Comparison of ENCODE assay signal across 39 mouse cellular contexts in genomic region chr11:87859273-87859672, GRCm38 (mm10). TPM values are rescaled to one million over a fixed set of nuclear protein-coding genes. Genes with fewer than 3 reads are reported as not detected.
"Had no signal": no experiment of that assay in that cellular context is flagged by ENCODE, and none has a peak within 500 bp of the region (broad histone marks: within the 10 kb centered on the region; RNA-seq: fewer than 3 reads in every experiment).

No protein-coding gene starts in this region.

- DNase-seq: cerebellum, adult 18-20 months; cerebellum, adult 2 months; cerebellum, adult 8-10 months; cerebellum, adult 9-10 months; cerebellum, adult 9-11 months; cerebellum, postnatal 10 days; cerebellum, postnatal 14 days; cerebellum, postnatal 25 days; cerebellum, postnatal 36 days; embryo, embryonic 11 days; forebrain, postnatal 0 days; gastrocnemius, adult 2 months; gastrocnemius, postnatal 10 days; gastrocnemius, postnatal 14 days; gastrocnemius, postnatal 25 days; gastrocnemius, postnatal 36 days; heart, adult 11 months; heart, adult 18-20 months; heart, adult 2 months had no signal

- H3K27me3 ChIP-seq: embryonic facial prominence, embryonic 12.5 days; embryonic facial prominence, embryonic 13.5 days; embryonic facial prominence, embryonic 15.5 days; forebrain, embryonic 13.5 days; forebrain, embryonic 15.5 days had no signal

- H3K4me2 ChIP-seq: embryonic facial prominence, embryonic 12.5 days; embryonic facial prominence, embryonic 13.5 days; embryonic facial prominence, embryonic 15.5 days; forebrain, embryonic 13.5 days; forebrain, embryonic 15.5 days had no signal

- H3K9ac ChIP-seq: embryonic facial prominence, embryonic 12.5 days; embryonic facial prominence, embryonic 13.5 days; embryonic facial prominence, embryonic 15.5 days; forebrain, embryonic 13.5 days; forebrain, embryonic 15.5 days; forebrain, postnatal 0 days had no signal

- H3K4me1 ChIP-seq: embryonic facial prominence, embryonic 12.5 days; embryonic facial prominence, embryonic 13.5 days; embryonic facial prominence, embryonic 15.5 days; forebrain, embryonic 10.5 days; forebrain, embryonic 13.5 days; forebrain, embryonic 15.5 days had no signal

- ATAC-seq: forebrain, embryonic 13.5 days; forebrain, embryonic 14.5 days; forebrain, embryonic 15.5 days; forebrain, embryonic 16.5 days; forebrain, postnatal 0 days had no signal

- H3K27ac ChIP-seq: embryonic facial prominence, embryonic 10.5 days; embryonic facial prominence, embryonic 12.5 days; embryonic facial prominence, embryonic 13.5 days; embryonic facial prominence, embryonic 15.5 days; forebrain, embryonic 10.5 days; forebrain, embryonic 13.5 days; forebrain, embryonic 15.5 days; gastrocnemius, adult 2 months; heart, adult 2 months had no signal

- H3K4me3 ChIP-seq: embryonic facial prominence, embryonic 10.5 days; embryonic facial prominence, embryonic 12.5 days; embryonic facial prominence, embryonic 13.5 days; embryonic facial prominence, embryonic 15.5 days; erythroblast, embryonic 14.5 days; forebrain, embryonic 10.5 days; forebrain, embryonic 13.5 days; forebrain, embryonic 15.5 days; gastrocnemius, adult 2 months; heart, adult 2 months had no signal

- H3K9me3 ChIP-seq: embryonic facial prominence, embryonic 10.5 days; embryonic facial prominence, embryonic 12.5 days; embryonic facial prominence, embryonic 13.5 days; embryonic facial prominence, embryonic 15.5 days; forebrain, embryonic 10.5 days; forebrain, embryonic 13.5 days; forebrain, embryonic 15.5 days had no signal

RNA-seq across cellular contexts. Expression of gene Epx, which starts 16.1 kb away (rescaled TPM):
- total RNA-seq: gastrocnemius, adult 18-20 months; gastrocnemius, adult 2 months; gastrocnemius, adult 8-10 months; gastrocnemius, postnatal 14 days; gastrocnemius, postnatal 25 days; gastrocnemius, postnatal 36 days; gastrocnemius, postnatal 4 days; heart, adult 18-20 months; heart, adult 2 months had no signal
- polyA plus RNA-seq: embryonic facial prominence, embryonic 10.5 days; embryonic facial prominence, embryonic 12.5 days; embryonic facial prominence, embryonic 14.5 days; forebrain, embryonic 10.5 days; forebrain, embryonic 13.5 days; forebrain, embryonic 16.5 days; heart, adult 2 months had no signal

RNA-seq across cellular contexts. Expression of gene Lpo, which starts 31.2 kb away (rescaled TPM):
- total RNA-seq: common myeloid progenitor, adult 5-6 weeks; gastrocnemius, adult 18-20 months; gastrocnemius, adult 2 months; gastrocnemius, adult 8-10 months; gastrocnemius, postnatal 10 days; gastrocnemius, postnatal 14 days; gastrocnemius, postnatal 25 days; gastrocnemius, postnatal 36 days; gastrocnemius, postnatal 4 days; granulocyte monocyte progenitor cell, adult 5-6 weeks; heart, adult 18-20 months; heart, adult 2 months had no signal
- polyA plus RNA-seq: erythroblast, embryonic 14.5 days had no signal

RNA-seq across cellular contexts. Expression of gene Olfr462, which starts 32.8 kb away (rescaled TPM):
- total RNA-seq: common myeloid progenitor, adult 5-6 weeks; forebrain, postnatal 0 days; gastrocnemius, adult 18-20 months; gastrocnemius, adult 2 months; gastrocnemius, adult 8-10 months; gastrocnemius, postnatal 10 days; gastrocnemius, postnatal 14 days; gastrocnemius, postnatal 25 days; gastrocnemius, postnatal 36 days; gastrocnemius, postnatal 4 days; granulocyte monocyte progenitor cell, adult 5-6 weeks; heart, adult 18-20 months; heart, adult 2 months had no signal
- polyA plus RNA-seq: cerebellum, adult 2 months; cortical plate, adult 2 months; embryonic facial prominence, embryonic 10.5 days; embryonic facial prominence, embryonic 11.5 days; embryonic facial prominence, embryonic 12.5 days; embryonic facial prominence, embryonic 13.5 days; embryonic facial prominence, embryonic 14.5 days; embryonic facial prominence, embryonic 15.5 days; erythroblast, embryonic 14.5 days; forebrain, embryonic 10.5 days; forebrain, embryonic 13.5 days; forebrain, embryonic 14.5 days; forebrain, embryonic 15.5 days; forebrain, embryonic 16.5 days; forebrain, postnatal 0 days; frontal cortex, adult 2 months; gonadal fat pad, adult 2 months; heart, adult 2 months had no signal

RNA-seq across cellular contexts. Expression of gene Olfr463, which starts 37.9 kb away (rescaled TPM):
- total RNA-seq: common myeloid progenitor, adult 5-6 weeks; forebrain, postnatal 0 days; gastrocnemius, adult 18-20 months; gastrocnemius, adult 2 months; gastrocnemius, adult 8-10 months; gastrocnemius, postnatal 10 days; gastrocnemius, postnatal 14 days; gastrocnemius, postnatal 25 days; gastrocnemius, postnatal 36 days; gastrocnemius, postnatal 4 days; granulocyte monocyte progenitor cell, adult 5-6 weeks; heart, adult 18-20 months; heart, adult 2 months had no signal
- polyA plus RNA-seq: cerebellum, adult 2 months; cortical plate, adult 2 months; embryonic facial prominence, embryonic 10.5 days; embryonic facial prominence, embryonic 11.5 days; embryonic facial prominence, embryonic 12.5 days; embryonic facial prominence, embryonic 13.5 days; embryonic facial prominence, embryonic 14.5 days; embryonic facial prominence, embryonic 15.5 days; erythroblast, embryonic 14.5 days; forebrain, embryonic 10.5 days; forebrain, embryonic 13.5 days; forebrain, embryonic 14.5 days; forebrain, embryonic 15.5 days; forebrain, embryonic 16.5 days; forebrain, postnatal 0 days; frontal cortex, adult 2 months; gonadal fat pad, adult 2 months; heart, adult 2 months had no signal
